Mouse (Mus musculus) heart, postnatal 10 days (tissue): ENCODE measurements at regions not wholly inside any gene's neighbourhood (a gene's known extent, or its start where the extent isn't known, plus 50 kb on each side); places are given as distances from the start of the nearest gene placed in this dataset.
"Not testable (repeated sequence)": the region's sequence is repeated elsewhere in the genome, so short reads cannot be mapped to it uniquely, and the experiment has no call there.

Experiments
- DNase-seq, 2 experiments: peaks; one replicate each; pipeline ENCODE4 v3.0.0; 2021
- intact Hi-C: fragments of 180-260 bp; cut with DNase I; formaldehyde crosslinking; loops from one replicate; pipeline ENCODE4 v1.15.1; 2025

- intact Hi-C loops, result loop anchor here (2.0 kb wide), 1 partner anchor 15 kb away; no protein-coding TSS in a partner anchor
- DNase-seq, result no peak
These were observed 541.5 kb downstream of the Diaph3 start for GRCm38 (mm10) chr14:86599511-86599910.

- intact Hi-C loops, result no loop called here
- no peak for DNase-seq
These were observed 552.5 kb downstream of the Diaph3 start for GRCm38 (mm10) chr14:86588525-86588924.

GRCm38 (mm10) chr14:86585959-86586358 is 555.1 kb downstream of the Diaph3 start:
- intact Hi-C loops, result loop anchor here (2.0 kb wide), 1 partner anchor 13 kb away; no protein-coding TSS in a partner anchor
- DNase-seq, result not testable (repeated sequence)

- intact Hi-C loops, result loop anchor here (5.0 to 10.0 kb wide), 2 partner anchors 95 to 228 kb away; no protein-coding TSS in a partner anchor
- peak; percentile 41 to 65 for DNase-seq
These were observed 578.3 kb downstream of the Diaph3 start for GRCm38 (mm10) chr14:86562728-86563127.

- intact Hi-C loops, result no loop called here
These were observed 603.0 kb downstream of the Diaph3 start for GRCm38 (mm10) chr14:86537992-86538391.

GRCm38 (mm10) chr14:86536341-86537027 is 604.6 kb downstream of the Diaph3 start:
- intact Hi-C loops, result no loop called here
- no peak for DNase-seq

More at GRCm38 (mm10) chr14:86537992-86538391, 603.0 kb downstream of the Diaph3 start:
- no peak for DNase-seq

GRCm38 (mm10) chr14:86510408-86510807 is 630.6 kb downstream of the Diaph3 start:
- intact Hi-C loops, result no loop called here
- DNase-seq, result no peak

GRCm38 (mm10) chr14:86509686-86510085 is 631.3 kb downstream of the Diaph3 start:
- no peak for DNase-seq
- intact Hi-C loops, result no loop called here

- intact Hi-C loops, result no loop called here
These were observed 634.7 kb downstream of the Diaph3 start for GRCm38 (mm10) chr14:86506286-86506685.

GRCm38 (mm10) chr14:86490826-86491225 is 650.2 kb downstream of the Diaph3 start:
- no peak for DNase-seq
- intact Hi-C loops, result no loop called here

More at GRCm38 (mm10) chr14:86506286-86506685, 634.7 kb downstream of the Diaph3 start:
- DNase-seq, result no peak

GRCm38 (mm10) chr14:86489872-86490631 is 651.0 kb downstream of the Diaph3 start:
- intact Hi-C loops, result no loop called here
- peak in 1 of 2 experiments; percentile 6 for DNase-seq

GRCm38 (mm10) chr14:86489044-86489816 is 651.8 kb downstream of the Diaph3 start:
- intact Hi-C loops, result no loop called here
- DNase-seq, result peak; percentile 78

GRCm38 (mm10) chr14:86487285-86487897 is 653.6 kb downstream of the Diaph3 start:
- DNase-seq, result no peak
- intact Hi-C loops, result no loop called here

- DNase-seq, result peak; percentile 8 to 18
- intact Hi-C loops, result no loop called here
These were observed 656.8 kb downstream of the Diaph3 start for GRCm38 (mm10) chr14:86484247-86484646.

GRCm38 (mm10) chr14:86473604-86474003 is 667.4 kb downstream of the Diaph3 start:
- intact Hi-C loops, result no loop called here
- no peak for DNase-seq

GRCm38 (mm10) chr14:86470462-86470861 is 670.6 kb downstream of the Diaph3 start:
- intact Hi-C loops, result no loop called here
- DNase-seq, result no peak

- intact Hi-C loops, result loop anchor here (5.0 kb wide), 2 partner anchors 94 to 131 kb away; no protein-coding TSS in a partner anchor
- peak in 1 of 2 experiments; percentile 20 for DNase-seq
These were observed 673.1 kb downstream of the Diaph3 start for GRCm38 (mm10) chr14:86467886-86468463.

- no peak for DNase-seq
- intact Hi-C loops, result no loop called here
These were observed 677.6 kb downstream of the Diaph3 start for GRCm38 (mm10) chr14:86463388-86463787.

GRCm38 (mm10) chr14:86453142-86453541 is 687.9 kb downstream of the Diaph3 start:
- intact Hi-C loops, result no loop called here

GRCm38 (mm10) chr14:86450616-86451015 is 690.4 kb downstream of the Diaph3 start:
- intact Hi-C loops, result no loop called here
- DNase-seq, result no peak

More at GRCm38 (mm10) chr14:86453142-86453541, 687.9 kb downstream of the Diaph3 start:
- DNase-seq, result no peak
